10 mouse cellular contexts compared by ENCODE assay signal in the genomic region with DNA sequence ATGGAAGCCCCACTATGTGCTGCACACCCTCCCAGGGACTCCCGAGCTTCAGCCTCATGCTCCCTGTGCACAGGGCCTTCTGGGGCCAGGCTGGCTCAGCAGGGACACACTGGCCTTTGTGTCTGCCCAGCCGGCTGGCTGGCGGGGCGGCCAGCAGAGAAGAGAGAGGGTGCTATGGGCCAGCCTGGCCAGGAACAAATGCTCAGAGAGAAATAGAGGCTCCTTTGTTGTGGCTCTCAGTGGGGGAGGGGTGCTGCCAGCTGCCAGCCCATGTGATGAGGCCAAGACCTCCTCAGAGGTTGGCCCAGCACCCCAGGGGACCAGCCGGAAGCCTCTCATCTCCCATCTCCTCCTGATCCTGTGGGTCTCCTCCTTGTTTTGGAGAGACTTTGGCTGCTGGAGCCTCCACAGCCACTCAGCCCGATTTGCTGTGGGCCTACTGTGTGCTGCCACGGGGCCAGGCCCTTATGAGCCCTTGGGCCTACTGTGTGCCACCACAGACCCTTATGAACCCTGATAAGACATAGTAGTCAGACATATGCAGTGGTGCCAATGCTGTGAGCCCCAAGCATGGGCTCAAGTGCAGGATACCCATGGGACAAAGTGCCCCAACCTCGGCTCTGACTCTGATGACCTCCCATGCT. TPM values are rescaled to one million over a fixed set of nuclear protein-coding genes. Genes with fewer than 3 reads are reported as not detected.
DNase-seq lines count a peak whose midpoint lies in the region; ATAC-seq and TF ChIP-seq lines count a peak whose summit lies in the region.
"Had no signal": no experiment of that assay in that cellular context is flagged by ENCODE, and none has a peak within 500 bp of the region (broad histone marks: within the 10 kb centered on the region; RNA-seq: fewer than 3 reads in every experiment).

No protein-coding gene starts in this region.

- no peaks in the 10 kb centered on the region for H3K79me2 ChIP-seq in MEL (ENCODE audit: control insufficient read depth, insufficient read depth, low read length, poor library complexity)

- no peak overlapping the region for H3K9ac ChIP-seq in MEL (ENCODE audit: control insufficient read depth, low read depth, low read length, poor library complexity, severe bottlenecking)
- no peak overlapping the region for H3K9ac ChIP-seq in hindbrain, embryonic 16.5 days (ENCODE audit: low read depth, low read length)
- H3K9ac ChIP-seq in limb, embryonic 12.5 days (replicated peaks) = no peak overlapping the region
- no peak overlapping the region for H3K9ac ChIP-seq in kidney, embryonic 16.5 days (replicated peaks; ENCODE audit: low read length)
- H3K9ac ChIP-seq: heart, embryonic 15.5 days had no signal

- H3K9me3 ChIP-seq in MEL (replicated peaks; ENCODE audit: insufficient read depth, low read length) = no peaks in the 10 kb centered on the region
- H3K9me3 ChIP-seq in hindbrain, embryonic 16.5 days (ENCODE audit: control insufficient read depth, low read length) = no peaks in the 10 kb centered on the region
- H3K9me3 ChIP-seq in limb, embryonic 12.5 days = no peaks in the 10 kb centered on the region
- no peaks in the 10 kb centered on the region for H3K9me3 ChIP-seq in kidney, embryonic 16.5 days (ENCODE audit: low read length)
- H3K9me3 ChIP-seq: heart, embryonic 15.5 days had no signal

- H3K27me3 ChIP-seq in MEL (ENCODE audit: control insufficient read depth in 1 of 2, insufficient read depth in 2 of 2, low read length in 2 of 2) = no peaks in the 10 kb centered on the region
- no peaks in the 10 kb centered on the region for H3K27me3 ChIP-seq in hindbrain, embryonic 16.5 days (replicated peaks; ENCODE audit: control insufficient read depth, insufficient read depth, low read length)
- peaks cover 14% of the 10 kb centered on the region for H3K27me3 ChIP-seq in limb, embryonic 12.5 days
- H3K27me3 ChIP-seq in kidney, embryonic 16.5 days (ENCODE audit: insufficient read depth, low read length) = no peaks in the 10 kb centered on the region

- no peak for TF ChIP-seq RAD21 in MEL (IDR thresholded peaks at IDR 0.05; ENCODE audit: low read depth, low read length)

- no peak overlapping the region for H3K4me2 ChIP-seq in hindbrain, embryonic 16.5 days (ENCODE audit: low read length)
- H3K4me2 ChIP-seq in limb, embryonic 12.5 days = no peak overlapping the region
- no peak overlapping the region for H3K4me2 ChIP-seq in kidney, embryonic 16.5 days (replicated peaks; ENCODE audit: low read depth, low read length)
- H3K4me2 ChIP-seq: heart, embryonic 15.5 days had no signal

- no peak for TF ChIP-seq POLR2A in MEL (IDR thresholded peaks at IDR 0.05; ENCODE audit: control insufficient read depth in 1 of 2, insufficient read depth in 1 of 2, low read depth in 1 of 2, low read length in 2 of 2, poor library complexity in 1 of 2)

- peak; percentile 58 for DNase-seq in cerebellum, adult 9-11 months
- DNase-seq in cerebellum, postnatal 14 days = no peak
- DNase-seq in MEL (ENCODE audit: low read depth, low spot score) = no peak

- TF ChIP-seq EP300 in MEL (IDR thresholded peaks at IDR 0.05; ENCODE audit: low read depth in 1 of 2, low read length in 2 of 2) = no peak

- peaks cover 0 to 10% of the 10 kb centered on the region in 2 experiments; a peak in 2 of 4 replicates for H3K4me1 ChIP-seq in MEL (ENCODE audit: control insufficient read depth in 1 of 2, insufficient read depth in 2 of 2, low read length in 2 of 2)
- peaks cover 57% of the 10 kb centered on the region for H3K4me1 ChIP-seq in hindbrain, embryonic 16.5 days (ENCODE audit: control insufficient read depth, insufficient read depth, low read depth, low read length)
- H3K4me1 ChIP-seq in limb, embryonic 12.5 days (replicated peaks) = peaks cover 21% of the 10 kb centered on the region
- peaks cover 49% of the 10 kb centered on the region for H3K4me1 ChIP-seq in kidney, embryonic 16.5 days (ENCODE audit: insufficient read depth, low read length)

- no peaks in the 10 kb centered on the region for H3K36me3 ChIP-seq in MEL (ENCODE audit: control insufficient read depth in 1 of 2, insufficient read depth in 2 of 2, low read length in 2 of 2)
- no peaks in the 10 kb centered on the region for H3K36me3 ChIP-seq in hindbrain, embryonic 16.5 days (ENCODE audit: control insufficient read depth, insufficient read depth, low read length)
- no peaks in the 10 kb centered on the region for H3K36me3 ChIP-seq in limb, embryonic 12.5 days
- no peaks in the 10 kb centered on the region for H3K36me3 ChIP-seq in kidney, embryonic 16.5 days (ENCODE audit: insufficient read depth, low read length)
- H3K36me3 ChIP-seq: heart, embryonic 15.5 days had no signal

- no peak for TF ChIP-seq CTCF in MEL (IDR thresholded peaks at IDR 0.05 in 2 of 3, conservative IDR thresholded peaks at IDR 0.05 in 1 of 3; ENCODE audit: control insufficient read depth in 1 of 3, insufficient read depth in 1 of 3, low read depth in 2 of 3, low read length in 3 of 3, poor library complexity in 1 of 3, severe bottlenecking in 1 of 3)

- no peak overlapping the region for H3K27ac ChIP-seq in MEL (ENCODE audit: control insufficient read depth, low read depth, low read length)
- H3K27ac ChIP-seq in hindbrain, embryonic 16.5 days (ENCODE audit: low read depth, low read length) = no peak overlapping the region
- no peak overlapping the region for H3K27ac ChIP-seq in limb, embryonic 12.5 days
- H3K27ac ChIP-seq in kidney, embryonic 16.5 days (ENCODE audit: low read length) = no peak overlapping the region
- H3K27ac ChIP-seq: heart, embryonic 15.5 days had no signal

- no peak overlapping the region for H3K4me3 ChIP-seq in MEL (ENCODE audit: control insufficient read depth in 1 of 2, insufficient read depth in 1 of 2, low read depth in 2 of 2, low read length in 2 of 2)
- no peak overlapping the region for H3K4me3 ChIP-seq in hindbrain, embryonic 16.5 days (ENCODE audit: low read length)
- no peak overlapping the region for H3K4me3 ChIP-seq in limb, embryonic 12.5 days (replicated peaks)
- H3K4me3 ChIP-seq in kidney, embryonic 16.5 days (ENCODE audit: low read length) = no peak overlapping the region
- H3K4me3 ChIP-seq: heart, embryonic 15.5 days; myocyte had no signal

- peak; percentile 35; the same call in 1 of the 2 replicates for ATAC-seq in hindbrain, embryonic 16.5 days
- ATAC-seq in limb, embryonic 12.5 days (ENCODE audit: insufficient number of reproducible peaks, insufficient read depth, low FRiP score, low TSS enrichment, low read depth) = 0 out of 2 replicates have a peak, but pooled peaks have one; percentile 21
- ATAC-seq in kidney, embryonic 16.5 days (ENCODE audit: low FRiP score, low TSS enrichment) = no peak
- ATAC-seq in activated CD4-positive, CD25-positive, alpha-beta regulatory T cell, adult 4 months = no peak
- ATAC-seq in erythroid progenitor cell, adult 5-6 weeks (replicated peaks; ENCODE audit: low FRiP score, poor library complexity, severe bottlenecking) = no peak

- WGBS in hindbrain, embryonic 16.5 days = 53% methylated on average over 8 of the region's 8 CpGs
- WGBS in limb, embryonic 12.5 days = 71% methylated on average over 8 of the region's 8 CpGs
- 73% methylated on average over 8 of the region's 8 CpGs for WGBS in kidney, embryonic 16.5 days

TF ChIP-seq in MEL, 35 proteins besides CTCF, POLR2A, EP300 and RAD21:
- TF ChIP-seq CHD1 (IDR thresholded peaks at IDR 0.05; ENCODE audit: low read depth, low read length) = no peak
- no peak for TF ChIP-seq BHLHE40 (IDR thresholded peaks at IDR 0.05; ENCODE audit: borderline replicate concordance, low read depth, low read length)
- peak; percentile 80 for TF ChIP-seq ZKSCAN1 (IDR thresholded peaks at IDR 0.05; ENCODE audit: low read depth, low read length)

RNA-seq across cellular contexts. Expression of a gene that starts 12.0 kb away (rescaled TPM):
- 0.23 and 0.27 TPM in 2 replicates for total RNA-seq in MEL (2012; rRNA removed)
- under 1 TPM in 1 of 2 experiments, not detected in 1; 0.70 TPM for polyA plus RNA-seq in MEL (2012; ENCODE audit: insufficient read depth in 1 of 2, insufficient read length in 2 of 2, low read depth in 1 of 2, low replicate concordance in 2 of 2, missing spikeins in 1 of 2)
- 4.7 and 4.9 TPM in 2 replicates for polyA plus RNA-seq in hindbrain, embryonic 16.5 days (2015; fragmentation: Nextera tagmentation; extraction: Ambion mirVana)
- polyA plus RNA-seq in limb, embryonic 12.5 days (2016; fragmentation: Nextera tagmentation; extraction: Ambion mirVana) = 1.7 and 2.1 TPM in 2 replicates
- 4.1 and 4.5 TPM in 2 replicates for polyA plus RNA-seq in kidney, embryonic 16.5 days (2015; fragmentation: Nextera tagmentation; extraction: Ambion mirVana)
- polyA plus RNA-seq in activated CD4-positive, CD25-positive, alpha-beta regulatory T cell, adult 4 months (2017; shearing (Covaris generic)) = not detected
- 2.9 TPM in 1 of 2 replicates, not detected in the other for total RNA-seq in erythroid progenitor cell, adult 5-6 weeks (2015; ENCODE audit: low replicate concordance)
- 0.39 TPM in 1 of 2 replicates, not detected in the other for total RNA-seq in erythroid progenitor cell, adult 5-6 weeks (2017; ENCODE audit: low replicate concordance)

Comparison
In these comparisons a context has a peak if more than half of its experiments do, and no peak if none do; other contexts are left out.
1. ATAC-seq: peak in hindbrain, embryonic 16.5 days (single experiment) and limb, embryonic 12.5 days (single experiment); none in kidney, embryonic 16.5 days (single experiment), activated CD4-positive, CD25-positive, alpha-beta regulatory T cell, adult 4 months (single experiment) and erythroid progenitor cell, adult 5-6 weeks (single experiment).